Mouse (Mus musculus) gastrocnemius, postnatal 10 days (tissue): Measurements from ENCODE around the gene Fam131b. TPM values are rescaled to one million over a fixed set of nuclear protein-coding genes. Genes with fewer than 3 reads are reported as not detected.

Source experiments
- DNase-seq: peaks from one replicate; pipeline ENCODE4 v3.0.0; 2021; ENCODE audit warnings: mixed read lengths
- long read RNA-seq, 2 experiments: library from polyadenylated mRNA; stranded (forward); transcript quantifications; one replicate each; pipeline ENCODE4 v2.0.0; 2021
- total RNA-seq, 2 experiments: library from RNA; stranded (reverse); gene quantifications; 2 replicates each; pipeline ENCODE4 v1.2.3; 2021

Gene Fam131b
- total RNA-seq = 1 to 10 TPM in 1 of 2 experiments, under 1 TPM in 1; 0.85 to 1.2 TPM
- long read RNA-seq, experiment 1 = 0 reads
- long read RNA-seq, experiment 2 = 0 reads

DNA sequence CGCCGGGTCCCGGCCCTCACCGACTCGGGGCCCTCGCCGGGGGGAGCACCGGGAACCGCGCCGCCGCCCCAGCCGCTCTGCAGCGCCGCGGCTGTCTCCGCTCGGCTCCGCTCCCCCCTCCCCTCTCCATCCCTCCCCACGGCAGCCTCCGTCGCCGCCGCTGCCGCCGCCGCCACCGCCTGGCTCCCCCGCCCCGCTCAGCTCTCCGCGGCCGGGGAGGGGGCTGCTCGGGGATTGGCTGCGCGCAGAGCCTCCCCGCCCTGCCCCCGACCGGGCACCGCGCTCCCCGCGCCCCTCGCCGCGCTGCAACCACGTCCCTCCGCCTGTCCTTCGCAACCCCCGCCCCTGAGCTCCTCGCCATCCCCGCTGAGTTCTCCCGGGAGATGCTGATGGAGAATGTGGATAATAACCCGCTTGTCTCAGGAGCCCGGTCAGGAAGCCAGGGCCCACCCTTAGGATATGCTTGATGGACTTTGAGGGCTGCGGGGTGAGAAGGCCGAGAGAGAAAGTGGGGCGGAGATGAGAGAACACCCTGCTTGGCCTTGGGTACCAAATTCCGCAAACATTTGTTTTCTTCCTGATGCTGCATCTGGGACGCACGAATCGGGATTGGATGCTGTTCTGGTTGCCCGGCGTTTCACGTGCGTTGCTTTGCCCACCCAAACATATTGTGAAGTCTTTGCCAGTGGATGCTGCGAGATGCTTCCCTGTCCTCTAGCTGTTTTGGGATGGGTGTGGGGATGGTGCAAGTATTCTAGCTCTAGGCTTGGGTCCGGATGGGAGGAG is at the start of gene Fam131b:
Gene Fam131b, minus strand, starts transcription at position 162 of the 786 bp plus-strand sequence.
- no peak for DNase-seq

DNA sequence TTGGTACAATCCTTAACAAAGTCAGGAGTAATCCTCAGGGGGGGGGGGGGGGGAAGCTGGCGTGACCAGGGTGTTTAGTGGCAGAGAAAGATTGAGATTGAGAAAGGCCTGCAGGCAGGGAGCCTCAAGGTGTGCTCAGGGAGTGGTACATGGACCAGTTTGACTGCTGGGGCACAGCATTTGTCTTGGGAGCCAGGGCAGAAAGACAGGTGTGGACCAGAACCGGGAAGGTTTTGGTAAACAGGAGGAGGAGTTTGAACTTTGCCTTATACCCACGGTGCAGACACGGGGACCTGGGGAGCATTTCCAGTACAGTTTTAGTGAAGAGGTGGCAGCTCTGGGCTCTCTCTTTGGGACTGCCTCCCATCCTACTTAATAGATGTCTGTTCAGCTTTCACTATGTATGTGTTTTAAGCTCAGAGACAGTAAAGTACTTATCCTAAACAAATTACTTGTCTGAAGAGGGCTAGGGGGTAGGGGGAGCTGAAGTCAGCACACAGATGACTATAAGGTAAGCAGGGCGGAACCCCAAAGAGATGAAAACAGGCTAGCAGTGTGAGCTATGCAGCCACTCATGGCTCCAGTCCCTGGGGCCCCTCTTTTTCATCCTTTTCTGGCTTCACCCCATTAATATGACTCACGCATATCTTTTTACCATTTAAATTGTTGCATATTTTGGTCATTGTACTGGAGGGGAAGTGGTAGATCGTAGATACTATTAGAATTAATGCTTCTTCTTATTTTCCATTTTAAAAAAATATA is 49.4 kb upstream of the Fam131b start:
- no peak for DNase-seq

DNA sequence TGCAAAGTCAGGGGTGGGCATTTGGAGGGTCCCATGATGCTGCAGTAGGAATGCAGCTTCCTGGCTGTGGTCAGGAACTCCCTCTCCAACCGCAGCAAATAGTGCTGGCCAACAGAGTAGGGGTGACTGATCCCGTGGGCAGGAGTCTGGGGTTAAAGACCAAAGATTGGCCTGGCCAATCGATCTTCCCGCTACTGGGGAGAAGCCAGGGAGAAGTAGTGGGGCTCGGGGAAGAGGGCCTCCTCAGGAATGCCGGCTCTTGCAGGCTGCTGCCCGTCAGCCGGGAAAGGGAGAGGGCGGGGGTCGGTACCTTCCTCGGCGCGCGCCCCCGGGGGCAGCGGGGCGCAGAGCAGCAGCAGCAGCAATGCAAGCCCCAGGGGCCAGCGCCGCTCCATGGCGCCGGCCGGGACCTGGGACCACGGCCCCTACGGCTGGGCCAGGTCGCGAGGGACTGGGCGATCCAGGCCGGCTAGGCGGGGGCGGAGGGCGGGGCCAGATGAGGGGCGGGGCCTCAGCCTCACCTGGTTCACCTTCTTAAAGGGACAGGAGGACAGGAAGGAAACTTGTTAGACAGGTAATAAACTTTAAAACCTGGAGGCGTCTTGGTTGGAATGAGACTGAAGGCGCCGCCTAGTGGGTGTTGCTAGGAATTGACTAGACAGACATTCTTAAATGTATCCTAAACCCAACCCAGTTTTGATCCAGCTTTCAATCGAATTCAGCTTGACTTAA is 48.5 kb upstream of the Fam131b start, which contains the start of gene Epha1:
Gene Epha1, minus strand, starts transcription at position 453 of the 732 bp plus-strand sequence.
- peak; percentile 55 for DNase-seq

DNA sequence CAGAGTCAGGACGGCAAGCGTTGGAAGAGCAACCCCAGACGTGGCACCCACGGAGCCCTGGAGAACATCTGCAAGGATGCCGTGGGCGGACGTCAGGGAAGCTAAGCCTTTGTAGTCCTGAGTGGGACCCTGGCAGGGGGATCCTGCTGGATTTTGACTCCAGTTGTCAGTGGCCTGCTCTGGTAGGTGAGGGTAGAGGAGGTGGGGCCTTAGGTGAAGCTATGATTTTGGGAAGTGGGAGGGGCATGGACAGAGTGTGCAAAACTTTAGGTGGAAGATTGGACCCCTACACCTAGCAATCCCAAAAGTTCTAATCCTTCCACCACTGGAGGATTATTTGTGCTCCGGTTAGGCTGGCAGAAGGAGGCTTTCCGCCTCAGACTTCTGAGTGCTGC is 48.0 kb upstream of the Fam131b start:
- no peak for DNase-seq

DNA sequence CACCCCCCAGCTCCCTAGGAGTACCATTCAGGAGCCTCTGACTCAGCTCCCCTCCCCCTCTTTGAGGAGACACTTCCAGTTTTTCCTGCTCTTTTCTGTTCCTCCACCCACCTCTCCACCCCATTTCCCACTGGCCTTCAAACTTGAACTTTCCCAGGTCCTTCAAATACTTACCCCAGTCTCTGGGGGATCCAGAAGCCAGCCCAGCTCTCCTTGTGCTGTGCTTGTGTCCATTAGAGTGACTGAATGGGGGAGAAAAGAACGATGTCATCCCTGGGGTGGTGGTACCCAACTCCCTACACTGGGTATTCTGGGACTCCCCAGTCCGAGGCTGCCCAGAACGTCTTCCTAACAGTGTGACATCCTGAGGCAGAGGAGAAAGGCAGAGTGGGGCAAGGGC is 47.6 kb upstream of the Fam131b start:
- DNase-seq = no peak

DNA sequence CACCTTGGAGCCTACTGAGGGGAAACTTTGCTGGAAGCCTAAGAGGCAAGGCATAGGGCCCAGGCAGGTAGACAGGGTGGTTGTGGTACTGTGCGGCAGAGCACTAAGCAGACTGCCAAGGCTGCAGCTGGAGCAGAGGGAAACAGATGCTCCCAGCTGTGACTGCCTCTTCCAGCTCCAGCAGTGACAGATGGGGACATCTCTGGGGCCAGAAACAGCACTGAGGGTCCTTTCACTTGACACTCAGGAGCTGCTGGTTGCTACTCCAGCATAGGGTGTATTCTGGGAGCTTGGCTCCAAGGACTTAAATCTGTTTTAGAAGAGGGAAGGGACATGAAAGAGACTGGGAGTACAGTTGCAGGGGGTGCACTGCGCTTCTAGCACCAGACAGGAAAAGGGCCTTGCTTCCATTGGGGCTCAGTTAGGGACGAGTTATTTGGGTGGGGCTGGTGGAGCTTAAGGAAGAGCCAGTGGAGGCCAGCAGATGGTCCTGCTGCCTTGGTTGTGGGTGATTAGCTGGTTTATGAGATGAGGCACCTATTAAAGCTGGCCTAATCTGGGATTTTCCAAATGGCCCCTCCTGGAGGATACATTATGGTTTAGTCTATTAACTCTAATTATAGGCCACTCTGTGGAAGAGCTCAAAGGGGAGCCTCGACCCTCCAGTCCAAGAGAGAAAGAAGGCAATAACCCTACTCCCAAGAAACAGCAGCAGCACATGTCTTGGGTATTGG is 46.4 kb upstream of the Fam131b start:
- DNase-seq = no peak

DNA sequence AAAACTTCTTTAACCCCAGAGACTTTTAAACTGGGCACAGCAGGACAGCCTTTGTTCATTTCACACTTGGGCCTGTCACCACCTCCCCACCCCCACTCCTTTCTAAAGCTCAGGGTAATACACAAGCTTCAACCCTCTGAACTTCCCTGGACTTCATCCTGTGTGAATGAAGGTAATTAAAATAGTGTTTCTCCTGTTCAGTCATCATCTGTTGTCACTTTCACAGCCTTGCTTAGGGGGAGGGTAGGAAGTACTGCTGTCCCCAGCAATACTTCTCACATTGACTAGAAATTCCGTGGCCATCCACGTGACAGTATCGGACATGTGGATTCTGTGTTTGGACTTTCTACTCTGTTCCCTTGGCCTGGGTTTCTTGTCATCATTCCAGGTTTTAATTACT is 45.4 kb upstream of the Fam131b start:
- no peak for DNase-seq

DNA sequence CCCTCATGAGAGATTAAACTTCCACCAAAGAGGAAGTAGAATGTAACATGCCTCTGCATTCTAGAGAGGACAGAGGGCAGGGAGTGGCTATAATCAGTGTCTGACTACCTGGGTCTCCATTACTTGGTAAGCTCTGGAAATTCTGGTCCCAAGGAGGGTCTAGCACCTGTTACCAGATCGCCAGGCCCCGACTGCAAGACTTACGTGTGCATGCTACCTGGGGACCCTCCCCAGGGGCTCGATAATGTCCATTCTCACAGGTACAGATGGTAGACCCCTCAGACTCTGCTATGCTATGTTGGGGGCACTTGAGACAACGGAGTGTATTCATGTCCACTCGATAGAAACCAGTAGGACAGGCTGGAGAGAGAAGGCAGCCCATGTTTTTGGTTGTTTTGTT is 40.8 kb upstream of the Fam131b start:
- DNase-seq = no peak

DNA sequence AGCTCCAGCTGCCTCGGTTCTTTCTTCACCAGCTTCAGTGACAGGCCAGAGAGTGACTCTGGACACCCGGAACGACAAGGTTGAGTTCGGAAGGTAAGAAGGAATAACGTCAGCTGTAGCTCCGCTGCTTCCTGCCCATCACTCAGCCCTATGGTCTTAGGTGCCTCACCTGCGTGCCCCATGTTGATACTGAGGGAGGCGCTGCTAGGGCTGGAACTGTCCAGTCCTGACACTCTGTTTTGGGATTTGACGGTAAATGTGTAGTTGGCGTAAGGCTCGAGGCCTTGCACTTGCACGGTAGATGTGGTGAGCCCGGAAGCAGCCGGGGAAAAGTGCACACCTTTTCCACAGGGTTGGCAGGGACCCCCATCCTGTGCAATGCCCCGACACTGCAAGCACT is 40.2 kb upstream of the Fam131b start:
- DNase-seq = no peak

DNA sequence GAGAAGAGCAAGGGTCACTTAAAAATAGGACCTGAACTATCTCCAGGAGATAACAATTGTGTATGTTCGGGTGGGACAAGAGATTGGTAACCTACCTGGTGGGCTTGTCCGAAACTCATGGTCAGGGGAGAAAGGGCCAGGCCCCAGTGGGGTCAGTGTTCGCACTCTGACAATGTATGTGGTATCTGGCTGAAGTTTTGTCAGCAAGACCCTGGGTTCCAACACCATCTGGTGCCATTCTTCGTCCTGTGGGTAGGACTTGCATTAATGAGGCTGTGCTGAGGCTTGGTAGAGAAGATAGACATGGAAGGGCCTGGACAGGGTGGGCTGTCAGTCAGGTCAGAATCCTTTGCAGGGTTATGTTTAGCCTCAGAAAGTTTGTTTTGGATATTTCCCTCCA is 39.6 kb upstream of the Fam131b start:
- no peak for DNase-seq

DNA sequence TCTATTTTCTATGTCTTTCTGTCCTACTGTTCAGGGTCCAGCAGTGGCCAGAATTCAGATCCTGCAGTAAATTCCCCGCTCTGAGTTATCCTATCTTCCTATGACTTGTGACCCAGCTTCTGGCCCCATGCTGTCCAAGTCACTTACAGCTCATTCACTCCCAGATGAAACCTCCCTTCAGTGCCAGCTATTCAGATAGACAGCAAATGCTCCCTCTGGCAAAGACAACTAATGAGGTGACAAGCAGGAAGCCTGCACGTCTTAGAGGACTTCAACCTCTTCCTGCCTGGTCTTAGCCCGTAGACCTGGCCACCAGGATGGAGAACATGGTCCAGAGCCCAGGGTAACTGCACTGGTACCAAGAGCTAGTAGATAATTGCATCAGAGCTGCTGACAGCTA is 38.5 kb upstream of the Fam131b start:
- DNase-seq = no peak

DNA sequence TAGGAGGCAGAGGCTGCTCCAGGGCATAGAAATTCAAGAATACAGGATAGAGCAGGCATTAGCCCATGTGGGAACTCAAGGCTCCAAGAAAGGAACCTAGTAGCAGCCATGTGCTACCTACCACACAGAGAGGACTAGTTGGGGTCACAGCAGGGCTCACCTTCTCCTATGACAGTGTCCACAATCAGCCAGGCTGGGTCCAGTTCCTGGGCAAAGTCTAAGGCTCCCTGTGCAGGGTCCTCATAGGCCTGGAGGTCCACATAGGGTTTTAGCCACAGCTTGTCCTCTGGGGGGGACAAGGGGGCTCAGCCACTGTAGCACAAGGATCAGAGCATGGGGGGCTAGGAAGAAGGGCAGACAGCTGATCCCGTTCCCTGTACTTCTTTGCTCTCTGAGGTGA is 38.1 kb upstream of the Fam131b start:
- no peak for DNase-seq

DNA sequence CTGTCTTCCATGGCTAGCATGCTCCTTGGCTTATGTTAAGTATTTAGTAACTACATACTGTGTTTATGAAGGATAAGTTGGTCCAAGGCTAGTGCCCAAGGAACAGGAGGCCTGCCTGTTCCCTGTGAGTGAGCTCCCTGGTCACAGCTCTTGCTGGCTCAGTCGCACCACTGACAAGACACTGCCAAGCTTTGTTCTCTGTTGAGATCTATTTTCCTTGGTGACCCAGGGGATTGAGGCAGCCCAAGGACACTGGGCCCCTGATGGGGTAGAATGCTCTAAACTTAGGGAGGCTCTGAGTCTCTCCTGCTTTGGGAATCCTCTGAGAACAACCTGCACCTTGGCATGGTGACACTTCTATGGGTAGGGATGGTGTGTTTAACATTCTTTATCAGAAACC is 37.6 kb upstream of the Fam131b start:
- no peak for DNase-seq

DNA sequence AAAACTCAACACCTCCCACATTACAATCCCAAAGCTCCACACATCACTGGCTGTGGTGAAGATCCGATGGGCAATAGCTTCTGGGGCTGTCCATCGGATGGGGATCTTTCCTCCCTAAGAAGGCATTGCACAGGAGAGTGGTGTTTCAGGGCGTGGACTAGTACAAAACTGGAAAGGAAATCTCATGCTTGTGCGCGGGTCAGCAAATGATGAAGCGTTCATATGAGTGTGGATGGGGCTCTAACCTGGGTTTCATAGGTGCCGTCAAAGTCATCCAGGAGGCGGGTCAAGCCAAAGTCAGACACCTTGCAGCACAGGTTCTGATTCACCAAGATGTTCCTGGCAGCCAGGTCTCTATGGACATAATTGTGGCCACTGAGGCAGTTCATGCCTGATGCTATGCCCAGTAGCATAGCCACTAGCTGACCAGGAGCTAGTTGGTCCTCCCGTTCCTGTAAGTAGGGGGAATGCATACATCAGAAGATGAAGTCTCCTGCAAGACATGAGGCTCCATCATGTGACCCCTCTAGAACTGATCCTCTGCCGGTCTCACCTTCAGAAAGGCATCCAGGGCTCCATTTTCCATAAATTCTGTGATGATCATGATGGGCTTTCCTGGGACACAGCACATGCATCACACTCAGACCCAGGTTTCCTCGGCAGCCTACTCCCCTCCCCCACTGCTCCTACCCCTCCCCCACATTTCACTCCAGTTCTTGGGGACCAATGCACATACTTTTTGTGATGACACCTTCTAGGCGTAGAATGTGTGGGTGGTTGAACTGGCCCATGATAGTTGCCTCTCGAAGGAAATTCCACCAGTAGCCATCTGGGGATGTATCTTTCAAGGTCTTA is 36.8 kb upstream of the Fam131b start:
- DNase-seq = no peak

DNA sequence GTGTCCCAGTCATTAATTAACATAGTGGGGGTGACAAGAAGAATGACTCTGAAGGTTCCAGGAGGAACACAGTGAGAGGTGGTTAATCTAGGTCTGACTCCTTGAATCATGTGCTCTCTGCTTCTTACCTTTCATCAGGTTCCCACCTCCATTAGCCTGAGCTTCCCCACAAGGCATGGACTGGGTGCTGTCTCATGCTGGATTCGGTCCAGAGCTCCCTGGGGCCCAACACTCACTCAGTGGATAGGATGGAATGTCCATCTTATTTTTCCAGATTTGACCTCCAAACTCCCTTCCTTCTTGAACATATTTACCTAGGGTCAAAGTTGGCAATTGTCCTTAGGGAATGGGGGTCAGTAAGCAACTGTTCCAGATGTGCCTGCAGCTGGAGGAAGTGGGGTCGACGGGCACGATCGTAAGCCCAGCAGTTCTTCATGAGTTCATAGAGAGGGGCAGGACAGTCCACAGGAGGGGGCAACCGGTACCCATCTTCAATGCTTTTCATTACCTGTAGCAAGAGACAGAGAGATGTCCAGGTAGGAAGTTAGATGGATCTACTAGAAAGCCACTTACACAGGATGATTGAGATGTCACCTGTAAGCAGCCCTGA is 35.9 kb upstream of the Fam131b start:
- no peak for DNase-seq

DNA sequence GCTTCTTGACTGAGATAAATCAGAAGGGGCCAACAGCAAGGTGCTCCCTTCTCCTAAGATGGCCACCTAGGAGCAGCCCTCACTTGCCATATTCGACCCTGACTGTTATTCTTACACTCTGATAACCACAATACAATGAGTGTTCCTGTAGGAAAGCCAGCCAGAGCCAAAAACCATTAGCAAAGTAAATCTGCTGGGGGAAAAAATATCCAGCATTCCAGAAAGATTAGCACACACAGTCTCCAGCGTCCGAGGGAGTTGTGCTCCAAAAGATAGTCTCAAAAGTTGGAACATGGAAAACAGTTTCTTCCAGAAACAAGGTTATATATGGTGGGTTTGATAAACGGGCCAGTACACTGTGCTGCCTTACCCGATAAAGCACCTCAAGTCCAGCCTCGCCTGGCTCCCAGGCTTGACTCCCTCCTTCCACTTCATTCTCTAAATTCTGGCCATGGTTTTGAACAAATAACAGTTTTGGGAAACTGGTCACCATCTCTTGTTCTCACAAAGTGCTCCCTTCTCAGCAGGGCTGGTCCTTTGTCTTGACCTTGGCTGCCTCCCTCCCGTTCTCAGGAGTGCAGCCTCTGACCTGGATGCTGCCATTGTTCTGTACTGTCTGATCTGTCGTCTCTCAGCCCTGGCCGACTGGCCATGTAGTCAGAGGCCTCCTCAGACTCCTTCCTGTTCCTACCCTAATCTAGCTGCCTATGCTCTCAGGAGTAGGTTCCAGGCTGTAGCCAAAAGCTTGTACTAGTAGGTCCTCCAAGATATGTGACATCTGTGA is 35.1 kb upstream of the Fam131b start:
- no peak for DNase-seq

DNA sequence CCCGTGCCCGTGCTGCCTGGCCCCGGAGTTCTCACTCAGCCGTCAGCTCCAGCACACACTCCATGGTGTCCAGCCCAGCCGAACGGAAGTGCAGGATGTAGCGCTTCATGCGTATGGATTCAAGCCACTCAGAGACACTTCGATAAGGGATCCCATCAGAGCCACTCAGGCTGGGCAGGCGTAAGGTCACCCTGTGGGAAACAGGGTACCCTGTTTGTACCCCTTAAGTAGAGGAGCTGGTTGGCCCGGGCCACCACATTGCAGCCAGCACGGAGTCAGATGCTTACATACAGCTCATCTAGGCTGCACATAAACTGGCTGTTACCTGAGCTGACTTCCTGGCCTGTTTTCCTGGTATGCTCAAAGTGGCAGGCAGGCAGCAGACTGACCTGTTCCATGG is 34.5 kb upstream of the Fam131b start:
- DNase-seq = no peak

DNA sequence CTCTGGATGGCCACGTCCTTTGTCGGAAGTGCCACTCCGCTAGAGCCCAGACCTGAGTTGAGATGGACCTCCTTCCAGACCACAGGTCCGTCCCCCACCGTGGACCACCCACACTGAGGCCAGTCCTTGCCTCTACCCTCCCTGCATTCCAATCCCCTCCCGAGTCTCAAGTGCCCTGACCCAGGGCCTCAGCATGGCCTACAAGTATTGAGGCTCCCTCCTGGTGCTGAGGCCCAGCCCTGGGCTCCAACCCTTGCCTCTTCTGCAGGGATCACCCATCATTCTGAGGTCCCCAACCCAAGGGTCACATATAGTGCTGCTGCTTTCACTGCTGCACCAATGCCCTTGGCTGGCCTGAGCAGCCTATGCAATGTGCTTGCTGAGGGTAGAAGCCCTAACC is 33.5 kb upstream of the Fam131b start:
- no peak for DNase-seq

DNA sequence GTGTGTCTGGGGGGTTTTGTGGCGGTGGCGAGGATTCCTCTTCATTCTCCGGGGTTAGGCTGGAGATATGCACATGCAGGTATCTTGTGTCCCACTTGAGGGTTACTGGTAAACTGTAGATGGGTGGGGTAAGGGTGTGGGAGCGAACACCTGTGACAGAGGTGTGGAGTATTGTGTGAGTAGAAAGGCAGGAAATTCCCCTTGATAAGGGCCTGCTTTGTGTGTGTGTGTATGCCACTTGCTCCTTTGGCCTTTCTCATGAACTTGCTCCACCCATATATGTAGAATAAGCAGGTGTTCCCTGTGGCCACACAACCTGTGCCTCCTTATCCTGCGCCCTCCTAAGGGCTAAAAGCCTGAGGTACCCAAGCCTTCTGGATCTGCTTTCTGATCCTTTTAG is 32.5 kb upstream of the Fam131b start:
- no peak for DNase-seq
